Mouse (Mus musculus): ENCODE measurements around the gene Iqcf4. TPM values are rescaled to one million over a fixed set of nuclear protein-coding genes. Genes with fewer than 3 reads are reported as not detected.

Gene Iqcf4
- not detected for total RNA-seq (2023)

GRCm38 (mm10) chr9:106570896-106571295 lies at the start of gene Iqcf4:
TSS of gene Iqcf4 (minus strand) at chr9:106570996.

GRCm38 (mm10) chr9:106561531-106561930 lies 9.3 kb downstream of the Iqcf4 start, which contains the start of gene Iqcf3:
TSS of gene Iqcf3 (minus strand) at chr9:106561631.

Other genes with a start within 250 kb of the Iqcf4 start
- 10 to 100 TPM; 22.1 to 25.2 TPM for gene Dusp7, start 202.4 kb downstream of the Iqcf4 start, total RNA-seq (2023)
- gene Rpl29, start 141.5 kb downstream of the Iqcf4 start, total RNA-seq (2023) = 100 to 1,000 TPM; 320 to 397 TPM
- 1 to 10 TPM; 4.6 to 5.3 TPM for gene Acy1, start 132.7 kb downstream of the Iqcf4 start, total RNA-seq (2023)
- 1 to 10 TPM; 1.2 to 1.3 TPM for gene Abhd14b, start 123.5 kb downstream of the Iqcf4 start, total RNA-seq (2023)
- gene Abhd14a, start 123.3 kb downstream of the Iqcf4 start, total RNA-seq (2023) = 1 to 10 TPM; 1.8 to 1.9 TPM
- 1 to 10 TPM; 1.6 to 2.2 TPM for gene Pcbp4, start 117.7 kb downstream of the Iqcf4 start, total RNA-seq (2023)
- gene Gpr62, start 105.1 kb downstream of the Iqcf4 start, total RNA-seq (2023) = not detected
- 10 to 100 TPM in 1 of 2 experiments, 1 to 10 TPM in 1; 8.3 to 13.0 TPM for gene Rrp9, start 95.0 kb downstream of the Iqcf4 start, total RNA-seq (2023)
- 10 to 100 TPM; 12.8 to 18.8 TPM for gene Parp3, start 94.0 kb downstream of the Iqcf4 start, total RNA-seq (2023)
- gene Iqcf1, start 71.0 kb downstream of the Iqcf4 start, total RNA-seq (2023) = not detected
- gene Iqcf5, start 56.4 kb downstream of the Iqcf4 start, total RNA-seq (2023) = not detected
- not detected for gene Iqcf3, start 9.4 kb downstream of the Iqcf4 start, total RNA-seq (2023)
- gene Iqcf6, start 55.6 kb upstream of the Iqcf4 start, total RNA-seq (2023) = not detected
- gene Grm2, start 85.1 kb upstream of the Iqcf4 start, total RNA-seq (2023) = not detected
- 1 to 10 TPM; 6.7 to 7.8 TPM for gene Tex264, start 114.9 kb upstream of the Iqcf4 start, total RNA-seq (2023)
- 10 to 100 TPM; 12.3 to 14.9 TPM for gene Rad54l2, start 218.2 kb upstream of the Iqcf4 start, total RNA-seq (2023)

Measured in neutrophil, adult 83 days (primary cell).